Mouse (Mus musculus) mouse trophoblast stem cell (cell line): ENCODE results near the gene Mrps33.

Experiments used
- in situ Hi-C, 2 experiments: fragments of 300-500 bp; cut with MseI, MboI; formaldehyde crosslinking; loops; 2 replicates in 1 of 2; 3 replicates in 1 of 2; pipeline ENCODE4 v1.15.1; 2025

Mrps33 gene

DNA sequence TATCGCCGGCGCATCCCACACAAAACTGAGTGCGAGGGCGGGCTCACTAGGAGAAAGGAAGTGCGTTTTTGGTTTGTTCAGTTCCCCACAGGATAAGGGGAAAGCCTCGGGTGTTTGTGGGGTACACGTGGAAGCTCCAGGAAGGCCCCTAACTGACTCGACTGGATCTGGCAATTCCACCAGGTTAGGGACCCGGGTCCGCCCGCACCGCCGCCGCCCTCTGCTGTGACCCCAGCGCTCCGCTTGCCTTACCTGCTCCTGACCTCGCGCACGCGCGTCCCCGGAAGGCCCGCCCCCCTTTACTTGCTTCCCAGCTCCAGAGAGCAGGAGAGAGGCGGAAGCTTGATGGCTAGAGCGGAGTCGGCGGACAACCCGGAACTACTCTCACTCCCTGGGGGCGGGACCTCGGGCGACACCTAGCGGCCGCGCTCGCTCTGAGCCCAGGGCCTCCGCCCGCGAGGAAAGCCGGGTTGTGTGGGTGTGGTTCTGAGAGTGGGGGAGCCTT is at the start of gene Mrps33:
TSS of gene Mrps33 (minus strand) at position 377 of the 505 bp plus-strand sequence.
- in situ Hi-C loops = no loop called here

DNA sequence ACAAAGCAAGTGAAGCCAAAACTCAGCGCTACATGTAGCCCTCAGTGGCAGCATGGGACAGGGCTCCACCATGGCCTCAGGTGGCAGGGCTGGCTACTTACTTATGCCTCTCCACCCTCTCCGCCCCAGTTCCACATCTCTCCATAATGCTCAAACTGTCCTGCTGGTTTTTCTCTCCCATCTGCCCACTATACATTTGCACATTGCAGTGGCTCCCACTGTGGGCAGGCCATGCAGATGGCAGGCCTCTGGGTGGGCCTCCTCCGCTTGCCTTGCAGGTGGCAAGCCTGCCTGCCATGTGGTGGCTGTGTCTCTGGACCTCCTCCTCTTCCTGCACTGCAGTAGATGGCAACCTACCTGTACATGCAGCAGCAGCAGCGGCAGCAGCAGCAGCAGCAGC is 38.9 kb upstream of the Mrps33 start:
- in situ Hi-C loops = no loop called here

DNA sequence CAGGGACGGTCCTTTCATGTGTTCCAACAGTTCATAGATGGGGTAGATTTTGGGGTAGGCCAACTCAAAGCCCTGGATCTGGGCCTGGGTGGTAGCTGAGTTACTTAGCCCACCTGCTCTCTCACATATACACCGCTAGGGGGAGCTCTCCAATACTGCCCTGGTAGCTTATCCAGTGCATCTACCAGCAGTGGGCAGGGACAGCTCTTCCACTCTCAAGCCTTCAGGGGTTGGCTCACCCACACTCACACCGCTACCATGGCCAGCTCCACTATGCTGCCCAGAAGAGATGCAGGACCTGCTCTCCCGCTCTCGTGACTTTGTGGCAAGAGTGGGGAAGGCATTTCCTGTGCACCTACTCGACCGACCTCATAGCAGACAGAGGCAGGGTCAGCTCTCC is 38.0 kb upstream of the Mrps33 start:
- in situ Hi-C loops = no loop called here

DNA sequence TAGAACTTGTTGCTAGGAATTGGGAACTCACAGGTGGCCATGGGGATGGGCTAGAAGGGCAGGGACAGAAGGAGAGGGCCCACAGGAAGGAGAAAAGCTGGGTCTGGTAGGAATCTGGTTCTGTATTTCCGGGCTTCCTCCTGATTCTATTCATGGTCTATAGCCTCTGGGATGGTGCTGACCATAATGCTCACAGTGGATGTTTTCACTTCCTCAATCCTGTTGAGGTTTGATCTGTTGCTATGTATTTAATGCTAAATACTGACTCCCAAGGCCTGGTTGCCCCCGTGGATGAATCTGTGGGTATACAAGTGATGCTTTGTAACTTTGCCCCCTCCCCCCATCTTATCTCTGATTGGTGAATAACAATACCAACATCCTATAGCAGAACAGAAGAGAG is 36.8 kb upstream of the Mrps33 start:
- in situ Hi-C loops = no loop called here

DNA sequence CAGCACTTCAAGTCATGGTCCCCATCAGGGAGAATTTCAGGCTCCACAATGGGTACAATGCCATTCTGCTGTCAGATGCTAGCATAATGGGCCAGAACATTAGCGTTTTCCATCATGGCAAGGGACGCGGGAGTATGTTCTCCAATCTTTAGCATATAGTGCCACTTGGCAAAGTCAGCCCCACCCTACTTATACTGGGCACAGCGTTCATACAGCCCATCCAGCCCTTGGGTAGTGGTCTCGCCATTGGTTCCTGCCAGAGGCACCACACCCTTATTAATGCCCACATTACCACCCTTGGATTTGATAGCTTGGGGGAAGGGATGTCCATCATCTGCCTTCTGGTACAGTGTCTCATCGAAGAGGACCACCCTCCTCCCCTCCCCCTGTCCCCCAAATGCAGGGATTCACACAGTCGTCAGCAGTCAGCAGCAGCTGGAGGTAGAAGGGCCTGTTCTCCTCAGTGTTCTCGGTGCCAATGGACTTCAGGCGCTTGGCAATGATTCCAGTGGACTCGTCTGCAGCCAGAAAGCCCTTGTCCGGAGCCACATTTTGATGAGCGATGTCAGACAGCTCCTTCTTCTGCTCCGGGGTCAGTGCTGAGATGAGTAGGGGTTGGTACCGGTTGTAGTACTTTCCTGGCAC is 33.0 kb upstream of the Mrps33 start:
- in situ Hi-C loops = no loop called here

DNA sequence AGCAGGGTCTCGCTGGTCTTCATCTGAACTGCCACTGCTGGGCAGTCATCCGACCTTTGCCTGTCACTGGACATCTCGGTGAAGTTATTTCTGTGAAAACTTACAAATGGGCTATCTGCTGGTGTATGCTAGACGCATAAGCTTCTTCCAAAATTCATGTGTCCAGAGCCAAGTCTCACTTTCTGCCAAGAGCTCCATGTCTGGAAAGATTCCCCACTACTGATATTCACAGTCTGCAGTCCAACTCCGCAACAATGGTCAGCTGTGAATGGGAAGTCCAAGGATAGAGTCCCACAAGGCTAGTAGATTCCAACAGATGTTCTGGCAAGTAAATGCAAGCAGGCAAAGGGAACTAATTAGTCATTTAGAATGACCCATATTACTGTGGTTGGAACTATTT is 17.9 kb upstream of the Mrps33 start:
- in situ Hi-C loops = no loop called here

DNA sequence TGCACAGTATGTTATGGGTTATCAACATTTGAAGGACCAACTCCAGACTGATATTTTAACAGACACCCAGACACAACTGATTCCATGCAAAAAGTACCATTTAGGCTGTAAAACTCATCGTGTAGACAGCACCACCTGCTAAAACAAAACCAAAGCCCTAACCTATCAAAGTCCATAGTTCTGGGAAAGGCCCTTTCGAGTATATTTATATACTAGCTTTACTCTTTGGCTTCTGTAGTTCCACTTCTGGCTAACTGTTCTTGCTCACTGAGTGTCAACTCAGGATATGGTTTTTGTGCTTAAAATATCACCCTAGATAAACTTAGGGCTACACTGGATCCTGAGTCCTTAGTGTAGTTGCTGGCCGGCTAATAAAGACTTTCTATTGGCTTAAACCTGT is 10.5 kb upstream of the Mrps33 start:
- in situ Hi-C loops = no loop called here

DNA sequence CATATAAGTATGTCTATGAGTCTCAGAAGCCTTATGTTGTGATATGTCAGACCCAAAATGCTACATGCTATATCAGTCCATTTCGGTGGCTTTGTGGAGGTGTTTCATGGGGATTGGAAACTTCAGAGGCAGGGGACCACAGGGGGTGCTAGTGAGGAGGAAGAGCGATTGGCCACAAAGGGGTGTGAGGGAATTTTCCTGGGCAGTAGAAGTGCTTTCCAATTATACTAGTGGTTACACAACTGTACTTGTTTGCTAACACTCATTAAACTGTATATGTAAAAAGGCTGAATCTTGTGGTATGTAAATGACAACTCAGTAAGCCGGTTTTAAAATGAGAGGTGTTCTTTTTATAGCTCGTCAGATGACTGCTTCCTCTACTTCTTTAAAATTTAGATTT is 8.1 kb upstream of the Mrps33 start:
- in situ Hi-C loops = no loop called here

DNA sequence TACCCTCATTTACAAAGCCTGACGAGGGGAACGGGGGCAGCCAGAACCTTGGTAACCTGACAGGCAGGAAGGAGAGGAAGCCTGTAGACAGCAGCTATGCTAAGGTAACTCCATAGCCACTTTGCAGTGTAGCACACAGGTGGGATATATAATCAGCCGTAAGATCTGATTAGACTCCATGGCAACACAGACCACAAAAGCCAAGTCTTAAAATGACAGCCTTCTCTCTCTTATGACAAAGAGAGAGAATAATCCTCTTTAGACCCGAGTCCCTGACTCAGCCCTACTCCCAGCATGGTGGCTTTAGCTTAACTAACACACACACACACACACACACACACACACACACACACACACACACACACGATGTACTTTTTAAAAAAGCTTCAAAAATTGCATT is 2.3 kb downstream of the Mrps33 start:
- in situ Hi-C loops = no loop called here

DNA sequence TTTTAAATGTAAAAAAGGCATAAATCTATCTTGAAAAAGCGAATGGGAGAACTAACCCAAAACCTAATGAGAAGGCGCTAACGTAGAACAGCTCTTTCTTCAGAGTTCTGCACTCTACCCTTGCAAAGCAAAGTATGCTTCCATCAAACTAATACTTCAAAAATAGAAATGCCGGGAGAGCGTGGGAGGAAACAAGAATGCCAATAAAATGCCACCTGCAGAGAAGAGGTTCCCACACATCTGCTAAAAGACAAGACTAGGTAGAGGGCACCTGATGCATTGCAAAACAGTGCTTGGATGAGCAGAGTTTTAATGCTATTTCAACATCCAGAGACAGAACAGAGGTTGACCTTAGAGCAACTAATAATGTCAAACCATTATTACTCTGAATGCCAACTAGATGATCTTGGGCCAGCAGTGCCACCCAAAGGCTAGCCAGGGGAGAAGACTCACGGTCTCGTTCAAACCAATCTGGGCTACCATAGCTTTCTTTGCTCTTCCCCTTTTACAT is 3.7 kb downstream of the Mrps33 start:
- in situ Hi-C loops = no loop called here

DNA sequence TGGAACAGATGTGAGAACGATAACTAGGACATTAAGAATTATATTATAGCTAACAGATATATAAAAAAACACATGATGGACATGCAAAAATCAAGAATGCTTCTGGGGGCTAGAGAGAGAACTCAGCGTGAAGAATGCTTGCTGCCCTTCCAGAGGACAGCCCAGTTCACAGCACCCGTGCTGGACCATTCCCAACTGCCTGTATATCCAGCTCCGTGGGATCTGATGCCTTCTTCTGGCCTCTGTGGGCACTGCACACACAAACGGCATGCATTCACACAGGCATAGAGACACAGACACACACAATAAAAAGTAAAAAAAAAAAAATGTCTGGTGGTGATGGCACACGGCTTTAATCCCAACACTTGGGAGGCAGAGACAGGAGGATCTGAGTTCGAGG is 4.5 kb downstream of the Mrps33 start:
- in situ Hi-C loops = no loop called here

DNA sequence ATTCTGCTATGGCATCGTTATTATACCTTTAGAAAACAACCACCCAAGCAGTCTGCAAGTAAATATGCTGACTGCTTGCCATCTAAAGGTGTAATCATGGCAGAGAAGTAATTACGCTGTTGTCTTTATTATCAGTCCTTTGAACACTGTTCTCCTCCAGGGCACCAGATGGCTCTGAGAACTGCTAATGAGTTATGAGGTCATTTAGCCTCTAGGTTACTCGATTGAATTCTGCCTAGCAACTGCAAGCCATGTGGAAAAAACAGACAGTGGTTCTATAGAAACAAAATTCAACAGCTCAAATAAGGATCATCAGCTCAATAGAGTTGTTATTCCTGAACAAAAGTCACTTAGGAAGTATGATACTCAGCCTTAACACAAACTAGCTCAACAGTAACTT is 4.9 kb downstream of the Mrps33 start:
- in situ Hi-C loops = no loop called here

DNA sequence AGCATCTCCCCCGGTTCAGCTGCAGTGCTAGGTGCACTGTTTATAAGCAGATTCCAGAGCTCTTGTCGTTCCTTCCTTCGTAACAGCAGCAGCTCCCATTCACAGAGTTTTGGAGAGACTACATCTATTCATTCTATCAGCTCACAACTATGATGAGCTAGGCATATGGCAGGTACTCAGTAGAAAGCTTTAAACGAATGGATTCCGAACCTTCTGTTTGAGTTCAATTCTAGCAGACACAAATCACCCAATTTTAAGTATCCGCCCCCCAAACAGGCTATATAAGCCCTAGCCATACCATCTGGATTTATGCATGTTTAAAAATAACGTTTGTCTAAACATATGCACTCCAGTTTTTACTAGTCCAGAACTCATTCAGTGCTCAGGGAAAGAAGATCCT is 9.8 kb downstream of the Mrps33 start:
- in situ Hi-C loops = no loop called here

DNA sequence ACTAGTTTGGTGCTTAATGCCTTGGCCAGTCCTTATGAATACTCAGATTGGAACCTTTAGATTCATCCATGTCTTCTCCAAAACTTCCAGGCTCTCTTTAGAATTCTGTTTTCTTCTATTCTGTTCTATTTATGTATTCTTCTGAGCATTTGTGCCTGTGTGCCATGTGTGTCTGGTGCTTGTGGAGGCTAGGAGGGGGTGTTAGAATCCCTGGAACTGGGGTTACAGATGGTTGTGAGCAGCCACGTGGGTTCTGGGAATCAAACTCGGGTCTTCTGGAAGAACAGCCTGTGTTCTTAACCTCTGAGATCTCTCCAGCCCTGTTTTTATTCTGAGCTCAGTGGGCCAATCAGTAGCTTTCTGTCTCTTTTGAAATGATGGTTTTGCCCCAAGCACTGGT is 13.7 kb downstream of the Mrps33 start:
- in situ Hi-C loops = loop anchor here (25.0 kb wide), 2 partner anchors 110 to 185 kb away; no protein-coding TSS in a partner anchor

DNA sequence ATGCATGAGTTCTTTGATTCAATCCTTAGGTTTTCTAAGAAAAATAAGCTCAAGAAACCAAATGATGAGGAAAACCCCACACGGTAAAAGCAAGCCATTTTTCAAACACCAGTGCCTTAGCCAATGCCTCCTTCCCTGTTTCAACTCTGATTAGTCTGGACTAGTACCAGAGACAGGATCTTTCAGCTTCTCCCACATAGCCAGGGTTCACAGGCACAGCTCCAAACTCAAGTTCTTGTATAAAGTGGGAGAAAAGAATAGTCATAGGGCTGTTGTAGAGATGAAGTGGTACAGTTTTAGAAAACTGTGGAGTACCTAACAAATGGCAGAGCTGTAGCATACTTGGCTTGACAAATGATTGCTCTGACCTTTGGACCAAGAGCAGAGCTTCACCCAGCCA is 14.6 kb downstream of the Mrps33 start:
- in situ Hi-C loops = loop anchor here (25.0 kb wide), 2 partner anchors 109 to 184 kb away; no protein-coding TSS in a partner anchor

DNA sequence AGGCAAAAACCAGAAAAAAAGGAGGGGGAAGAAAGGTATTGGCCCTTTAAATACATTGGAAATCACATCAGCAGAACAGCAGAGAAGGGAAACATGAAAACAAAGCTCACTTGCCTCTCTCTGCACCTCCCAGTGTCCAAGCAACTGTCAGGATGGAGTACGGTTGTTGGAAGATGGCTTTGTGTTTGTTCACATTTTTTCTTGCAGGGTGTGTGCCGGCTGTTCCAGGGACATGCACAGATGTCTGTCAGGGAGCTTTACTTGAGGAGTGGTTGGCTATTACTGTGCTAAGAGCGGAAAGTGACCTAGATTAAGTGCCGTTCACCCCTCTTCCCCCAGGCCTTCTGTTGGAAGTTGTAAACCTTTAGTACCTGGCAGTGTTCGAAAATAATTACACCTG is 19.0 kb downstream of the Mrps33 start:
- in situ Hi-C loops = loop anchor here (25.0 kb wide), 2 partner anchors 105 to 180 kb away; no protein-coding TSS in a partner anchor

DNA sequence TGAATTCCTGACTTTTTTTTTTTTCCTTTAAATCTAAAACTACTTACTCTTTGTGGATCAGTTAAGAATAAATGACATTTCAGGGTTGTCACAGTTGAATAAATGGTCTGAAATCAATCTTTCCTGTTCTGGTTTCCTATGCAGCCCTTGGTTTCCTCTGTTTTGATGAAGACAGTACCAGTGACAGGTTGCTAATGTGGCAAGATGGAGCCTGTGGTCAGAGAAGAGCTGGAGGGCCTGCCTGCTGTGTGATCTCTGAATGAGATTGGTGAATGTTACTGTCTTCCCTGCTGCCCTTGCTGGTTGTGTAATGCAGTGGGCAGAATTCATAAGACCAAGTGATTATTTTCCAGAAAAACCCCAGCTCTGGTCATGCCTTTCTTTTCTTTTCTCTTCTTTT is 22.4 kb downstream of the Mrps33 start:
- in situ Hi-C loops = loop anchor here (25.0 kb wide), 2 partner anchors 101 to 176 kb away; no protein-coding TSS in a partner anchor

DNA sequence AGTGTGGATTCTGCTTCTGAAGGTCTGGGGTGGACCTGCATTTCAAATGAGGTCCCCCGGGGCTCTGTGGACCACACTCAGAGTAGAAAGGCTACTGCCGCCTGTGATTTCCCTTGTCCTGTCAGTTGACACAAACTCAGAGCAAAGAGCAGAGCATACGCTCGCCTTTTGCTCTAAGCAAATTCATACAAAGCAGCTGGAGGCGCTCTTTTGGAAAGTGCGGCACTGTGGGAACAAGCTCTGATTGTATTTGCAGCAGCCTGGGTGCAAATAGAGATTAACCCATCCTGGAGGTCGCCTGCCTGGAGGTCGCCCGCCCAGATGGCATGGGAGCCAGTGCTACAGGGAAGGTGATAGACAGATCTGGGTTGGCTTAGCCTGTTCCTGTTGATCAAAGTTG is 23.0 kb downstream of the Mrps33 start:
- in situ Hi-C loops = loop anchor here (25.0 kb wide), 2 partner anchors 100 to 175 kb away; no protein-coding TSS in a partner anchor

DNA sequence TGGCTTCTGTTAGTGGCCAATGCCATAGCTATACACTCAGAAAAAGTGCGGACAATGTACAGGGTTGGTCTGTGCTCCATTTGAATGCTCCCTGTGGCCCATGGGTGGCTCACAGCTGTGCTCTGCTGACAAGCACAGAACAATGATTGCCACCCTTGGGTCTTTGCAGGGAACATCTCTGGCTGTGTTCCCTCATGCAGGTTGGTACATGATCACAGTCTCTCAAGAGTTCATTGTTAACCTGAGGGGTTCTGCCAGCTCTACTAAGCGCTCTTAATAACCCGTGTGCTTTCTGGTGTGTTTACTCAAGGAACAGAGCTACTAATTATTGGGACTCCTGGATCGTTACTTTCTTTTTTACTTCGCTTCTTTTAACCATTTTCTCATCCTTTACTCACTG is 24.8 kb downstream of the Mrps33 start:
- in situ Hi-C loops = loop anchor here (25.0 kb wide), 2 partner anchors 99 to 174 kb away; no protein-coding TSS in a partner anchor

DNA sequence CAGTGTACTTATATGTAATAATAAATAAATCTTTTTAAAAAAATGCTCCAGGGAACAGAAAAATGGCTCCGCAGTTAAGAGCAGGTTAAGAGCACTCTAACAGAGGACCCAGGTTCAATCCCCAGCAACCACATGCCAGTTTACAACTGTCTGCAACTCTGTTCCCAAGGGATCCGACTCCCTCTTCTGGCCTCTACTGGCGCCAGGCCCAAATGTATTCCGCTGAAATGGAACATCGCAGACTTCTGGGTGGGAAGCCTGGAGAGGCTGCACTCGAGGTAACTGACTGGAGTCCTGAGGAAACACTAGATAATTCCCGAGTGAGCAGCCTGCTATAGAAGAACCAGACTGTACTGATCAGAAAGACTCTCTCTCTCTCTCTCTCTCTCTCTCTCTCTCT is 27.3 kb downstream of the Mrps33 start:
- in situ Hi-C loops = loop anchor here (25.0 kb wide), 2 partner anchors 96 to 171 kb away; no protein-coding TSS in a partner anchor

DNA sequence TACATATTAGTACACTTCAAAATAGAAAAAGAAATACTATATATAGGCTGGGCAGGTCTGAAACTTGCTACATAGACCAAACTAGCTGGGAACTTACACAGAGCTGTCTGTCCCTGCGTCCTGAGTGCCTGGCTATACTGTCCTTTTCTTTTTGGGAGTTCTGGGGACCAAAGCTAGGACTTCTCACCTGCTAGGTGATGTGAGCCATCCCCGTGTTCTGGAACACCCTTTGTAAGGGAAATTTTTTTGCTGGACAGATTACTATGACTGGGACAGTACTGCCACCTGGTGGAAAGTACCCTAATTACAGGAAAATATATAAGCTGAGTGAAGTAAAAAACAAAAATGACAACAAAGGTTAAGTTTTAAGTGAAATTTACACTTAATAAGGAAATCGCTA is 28.2 kb downstream of the Mrps33 start:
- in situ Hi-C loops = loop anchor here (25.0 kb wide), 2 partner anchors 95 to 170 kb away; no protein-coding TSS in a partner anchor

DNA sequence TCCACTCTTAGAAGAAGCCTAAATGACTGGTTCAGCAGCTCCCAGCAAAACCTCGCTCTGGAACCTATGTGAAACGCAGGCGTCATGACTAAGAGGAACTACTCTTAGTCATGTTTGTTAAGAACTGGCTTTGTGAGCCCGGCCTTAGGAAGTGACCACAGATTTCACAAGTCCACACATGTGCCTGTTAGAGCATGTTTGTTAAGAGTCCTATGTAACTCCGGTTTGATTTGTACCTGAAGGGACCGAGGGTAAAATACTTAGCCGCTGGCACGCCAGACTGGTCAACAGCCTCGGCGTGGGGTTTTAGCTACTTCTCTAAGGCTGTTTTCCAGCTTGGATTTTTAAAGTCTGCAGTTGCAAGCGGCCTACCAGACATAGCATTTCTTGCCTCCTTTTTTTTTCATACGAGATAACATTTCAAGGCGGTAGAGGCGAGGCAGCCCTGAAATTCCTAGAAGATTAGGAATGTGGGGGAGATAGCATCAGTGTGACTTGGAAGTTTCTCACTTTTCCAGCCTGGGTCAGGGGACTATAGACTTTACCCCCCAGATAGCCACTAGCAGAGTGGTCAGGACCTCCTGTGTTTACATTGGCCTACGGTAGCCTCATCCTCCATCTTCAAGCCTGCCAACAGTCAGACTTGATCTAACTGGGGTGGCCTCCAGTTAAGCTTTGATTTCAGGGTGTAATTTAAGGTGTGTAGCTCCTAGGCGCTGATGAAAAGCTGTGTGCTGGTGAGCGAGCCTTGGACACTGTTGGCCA is 28.8 kb downstream of the Mrps33 start:
- in situ Hi-C loops = loop anchor here (25.0 kb wide), 2 partner anchors 95 to 170 kb away; no protein-coding TSS in a partner anchor
